Mouse (Mus musculus): ENCODE results near the gene Chtop. TPM values are rescaled to one million over a fixed set of nuclear protein-coding genes. Genes with fewer than 3 reads are reported as not detected.

Gene Chtop
- total RNA-seq, 1 experiment, result 110 TPM

DNA sequence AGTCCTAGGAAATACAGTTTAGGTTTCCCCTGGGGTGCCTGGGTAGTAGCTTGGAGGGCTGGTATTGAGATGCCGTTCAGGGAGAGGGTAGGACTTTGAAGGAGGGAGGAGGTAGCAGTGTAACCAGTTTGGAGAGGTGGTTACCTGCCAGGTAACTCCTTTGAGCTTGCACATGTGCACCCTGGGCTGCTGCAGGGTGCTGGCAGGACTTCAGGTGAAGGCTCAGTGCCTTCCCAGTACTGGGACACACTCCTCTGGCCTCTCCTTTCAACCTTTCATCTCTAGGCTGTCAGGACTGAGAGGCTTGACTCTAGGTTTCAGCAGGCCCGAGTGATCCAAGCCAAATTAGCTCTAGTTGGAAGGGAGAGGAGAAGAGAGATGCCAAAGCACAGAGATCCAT, 16.8 kb upstream of the Chtop start:
- no peak for DNase-seq (ENCODE audit: low read depth, low spot score)
- Histone ChIP-seq H3K9ac (ENCODE audit: insufficient read depth, low read depth, low read length, poor library complexity, severe bottlenecking) (no peak overlapping the region), H3K36me3 (ENCODE audit: control insufficient read depth, insufficient read depth, low read length, poor library complexity, severe bottlenecking) (no peaks in the 10 kb centered on the region), H3K4me3 (ENCODE audit: insufficient read depth in 1 of 2, low read depth in 1 of 2, low read length in 2 of 2, poor library complexity in 1 of 2, severe bottlenecking in 1 of 2) (no peak overlapping the region), H3K9me3 (ENCODE audit: control insufficient read depth, insufficient read depth, low read depth, low read length) (no peaks in the 10 kb centered on the region), H3K27ac (ENCODE audit: insufficient read depth, low read depth, low read length, poor library complexity, severe bottlenecking) (no peak overlapping the region), H3K4me1 (ENCODE audit: control insufficient read depth in 2 of 2, insufficient read depth in 2 of 2, low read length in 2 of 2, poor library complexity in 1 of 2) (peaks cover 0 to 5% of the 10 kb centered on the region in 2 experiments; a peak in 2 of 4 replicates)
- no peak for TF ChIP-seq ZC3H11A (IDR thresholded peaks at IDR 0.05; ENCODE audit: borderline replicate concordance, low read depth, low read length)
- TF ChIP-seq HCFC1 (IDR thresholded peaks at IDR 0.05; ENCODE audit: borderline replicate concordance, insufficient read depth, low read length), result no peak
- in situ Hi-C loops (cut with MboI; ENCODE audit: low sequenced_read_pairs in 2 of 2, unreplicated experiment in 2 of 2), result no loop called here

DNA sequence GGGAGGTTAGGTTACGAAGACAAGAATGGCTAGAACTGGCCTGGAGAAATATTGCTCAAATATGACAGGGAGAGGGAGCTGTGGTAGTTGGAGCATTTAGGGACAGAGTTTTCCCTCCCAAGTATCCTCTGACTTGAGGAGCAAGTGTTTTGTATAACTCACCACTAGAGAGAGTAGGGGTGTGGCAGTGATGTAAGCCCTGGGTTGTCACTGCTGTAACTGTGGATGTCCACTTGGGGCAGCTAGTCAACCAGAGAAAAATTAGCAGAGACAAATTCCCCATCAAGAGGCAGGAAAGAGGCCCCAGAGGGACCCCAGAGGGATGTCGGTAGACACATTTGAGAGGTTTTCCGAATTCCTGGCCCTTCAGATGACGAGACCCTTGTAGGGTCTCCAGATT, 16.1 kb upstream of the Chtop start:
- peak; percentile 66 for TF ChIP-seq ZC3H11A (IDR thresholded peaks at IDR 0.05; ENCODE audit: borderline replicate concordance, low read depth, low read length)
- no peak for TF ChIP-seq CHD2 (IDR thresholded peaks at IDR 0.05; ENCODE audit: low read depth, low read length)
- Histone ChIP-seq H3K4me3 (ENCODE audit: insufficient read depth in 1 of 2, low read depth in 1 of 2, low read length in 2 of 2, poor library complexity in 1 of 2, severe bottlenecking in 1 of 2) (no peak overlapping the region), H3K9me3 (ENCODE audit: control insufficient read depth, insufficient read depth, low read depth, low read length) (no peaks in the 10 kb centered on the region), H3K9ac (ENCODE audit: insufficient read depth, low read depth, low read length, poor library complexity, severe bottlenecking) (no peak overlapping the region), H3K27ac (ENCODE audit: insufficient read depth, low read depth, low read length, poor library complexity, severe bottlenecking) (no peak overlapping the region), H3K36me3 (ENCODE audit: control insufficient read depth, insufficient read depth, low read length, poor library complexity, severe bottlenecking) (no peaks in the 10 kb centered on the region), H3K4me1 (ENCODE audit: control insufficient read depth in 2 of 2, insufficient read depth in 2 of 2, low read length in 2 of 2, poor library complexity in 1 of 2) (peaks cover 0 to 5% of the 10 kb centered on the region in 2 experiments; a peak in 2 of 4 replicates)
- in situ Hi-C loops (cut with MboI; ENCODE audit: low sequenced_read_pairs in 2 of 2, unreplicated experiment in 2 of 2), result no loop called here
- peak; percentile 67 for DNase-seq (ENCODE audit: low read depth, low spot score)

DNA sequence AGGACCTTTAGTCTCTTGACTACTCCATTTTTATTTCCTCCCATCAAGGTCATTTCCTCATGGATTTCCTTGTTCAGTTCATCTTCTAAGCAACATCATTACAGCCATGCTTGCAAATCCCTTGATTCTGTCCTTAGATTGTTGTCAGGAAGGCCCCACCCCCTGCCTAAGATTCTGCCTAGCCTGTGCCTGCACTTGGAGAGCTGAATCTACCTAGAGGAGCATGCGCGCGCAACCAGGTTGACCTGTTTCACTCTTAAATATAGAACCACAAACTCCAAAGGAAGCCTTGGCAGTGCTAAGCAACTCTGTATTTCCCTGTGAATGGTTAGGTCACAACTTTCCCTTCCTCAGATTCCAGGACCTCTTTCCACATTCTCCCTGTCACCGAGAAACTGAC, 8.4 kb upstream of the Chtop start:
- Histone ChIP-seq H3K9me3 (ENCODE audit: control insufficient read depth, insufficient read depth, low read depth, low read length) (no peaks in the 10 kb centered on the region), H3K36me3 (ENCODE audit: control insufficient read depth, insufficient read depth, low read length, poor library complexity, severe bottlenecking) (no peaks in the 10 kb centered on the region; the same call in 1 of the 2 replicates), H3K4me3 (ENCODE audit: insufficient read depth in 1 of 2, low read depth in 1 of 2, low read length in 2 of 2, poor library complexity in 1 of 2, severe bottlenecking in 1 of 2) (no peak overlapping the region), H3K4me1 (ENCODE audit: control insufficient read depth in 2 of 2, insufficient read depth in 2 of 2, low read length in 2 of 2, poor library complexity in 1 of 2) (peaks cover 0 to 25% of the 10 kb centered on the region in 2 experiments; a peak in 2 of 4 replicates), H3K27ac (ENCODE audit: insufficient read depth, low read depth, low read length, poor library complexity, severe bottlenecking) (no peak overlapping the region), H3K9ac (ENCODE audit: insufficient read depth, low read depth, low read length, poor library complexity, severe bottlenecking) (no peak overlapping the region)
- DNase-seq (ENCODE audit: low read depth, low spot score), result no peak
- no peak for TF ChIP-seq CHD2 (IDR thresholded peaks at IDR 0.05; ENCODE audit: low read depth, low read length)
- in situ Hi-C loops (cut with MboI; ENCODE audit: low sequenced_read_pairs in 2 of 2, unreplicated experiment in 2 of 2), result no loop called here

DNA sequence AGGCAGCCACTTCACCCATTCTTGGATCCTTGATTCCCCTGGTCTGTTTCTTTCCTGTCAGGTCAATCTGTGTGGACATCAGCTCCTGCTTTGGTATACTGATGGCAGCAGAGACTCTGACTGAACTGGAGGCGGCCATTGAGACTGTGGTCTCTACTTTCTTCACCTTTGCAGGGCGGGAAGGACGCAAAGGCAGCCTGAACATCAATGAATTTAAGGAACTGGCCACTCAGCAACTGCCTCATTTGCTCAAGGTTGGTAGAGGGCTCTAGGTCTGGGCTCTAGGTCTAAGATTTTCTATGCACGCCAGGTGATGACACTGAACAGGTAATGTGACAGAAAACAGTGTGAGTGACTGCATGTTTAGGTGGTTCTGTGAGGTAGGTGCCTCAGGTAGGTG, 6.5 kb upstream of the Chtop start:
- Histone ChIP-seq H3K27ac (ENCODE audit: insufficient read depth, low read depth, low read length, poor library complexity, severe bottlenecking) (no peak overlapping the region), H3K9ac (ENCODE audit: insufficient read depth, low read depth, low read length, poor library complexity, severe bottlenecking) (no peak overlapping the region), H3K4me1 (ENCODE audit: control insufficient read depth in 2 of 2, insufficient read depth in 2 of 2, low read length in 2 of 2, poor library complexity in 1 of 2) (peaks cover 0 to 25% of the 10 kb centered on the region in 2 experiments; a peak in 2 of 4 replicates), H3K4me3 (ENCODE audit: insufficient read depth in 1 of 2, low read depth in 1 of 2, low read length in 2 of 2, poor library complexity in 1 of 2, severe bottlenecking in 1 of 2) (no peak overlapping the region), H3K9me3 (ENCODE audit: control insufficient read depth, insufficient read depth, low read depth, low read length) (no peaks in the 10 kb centered on the region), H3K36me3 (ENCODE audit: control insufficient read depth, insufficient read depth, low read length, poor library complexity, severe bottlenecking) (no peaks in the 10 kb centered on the region; the same call in 1 of the 2 replicates)
- TF ChIP-seq CHD2 (IDR thresholded peaks at IDR 0.05; ENCODE audit: low read depth, low read length), result no peak
- TF ChIP-seq MAFK (IDR thresholded peaks at IDR 0.05; ENCODE audit: insufficient read depth, low read depth, low read length), result no peak
- no peak for TF ChIP-seq HCFC1 (IDR thresholded peaks at IDR 0.05; ENCODE audit: borderline replicate concordance, insufficient read depth, low read length)
- no peak for TF ChIP-seq ZC3H11A (IDR thresholded peaks at IDR 0.05; ENCODE audit: borderline replicate concordance, low read depth, low read length)
- no peak for TF ChIP-seq ZNF384 (IDR thresholded peaks at IDR 0.05; ENCODE audit: low read depth, low read length)
- in situ Hi-C loops (cut with MboI; ENCODE audit: low sequenced_read_pairs in 2 of 2, unreplicated experiment in 2 of 2), result no loop called here
- no peak for DNase-seq (ENCODE audit: low read depth, low spot score)

DNA sequence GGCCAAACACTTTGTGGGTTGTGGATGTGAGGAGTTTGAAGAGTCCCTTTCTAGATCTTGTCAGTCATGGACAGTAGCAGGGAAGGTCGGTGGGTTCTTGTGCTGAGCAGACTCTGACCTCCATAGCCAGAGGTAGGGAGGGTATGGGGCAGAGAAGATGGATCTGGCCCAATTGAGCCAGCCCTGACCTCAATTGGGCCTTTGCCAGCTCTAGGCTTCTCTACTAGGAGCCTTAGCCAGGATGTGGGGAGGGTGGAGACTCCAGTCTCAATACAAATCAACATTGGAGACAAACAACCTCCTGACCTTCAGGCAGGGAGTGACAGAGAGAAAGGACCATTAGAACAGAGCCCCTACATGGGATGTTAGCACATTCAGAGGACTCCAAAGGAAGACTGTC, 5.9 kb upstream of the Chtop start:
- DNase-seq (ENCODE audit: low read depth, low spot score), result no peak
- in situ Hi-C loops (cut with MboI; ENCODE audit: low sequenced_read_pairs in 2 of 2, unreplicated experiment in 2 of 2), result no loop called here
- Histone ChIP-seq H3K27ac (ENCODE audit: insufficient read depth, low read depth, low read length, poor library complexity, severe bottlenecking) (no peak overlapping the region; the same call in 1 of the 2 replicates), H3K9me3 (ENCODE audit: control insufficient read depth, insufficient read depth, low read depth, low read length) (no peaks in the 10 kb centered on the region), H3K9ac (ENCODE audit: insufficient read depth, low read depth, low read length, poor library complexity, severe bottlenecking) (no peak overlapping the region), H3K4me3 (ENCODE audit: insufficient read depth in 1 of 2, low read depth in 1 of 2, low read length in 2 of 2, poor library complexity in 1 of 2, severe bottlenecking in 1 of 2) (peak overlapping the region; percentile 8 to 44; a peak in 1 of 4 replicates), H3K4me1 (ENCODE audit: control insufficient read depth in 2 of 2, insufficient read depth in 2 of 2, low read length in 2 of 2, poor library complexity in 1 of 2) (peaks cover 0 to 25% of the 10 kb centered on the region in 2 experiments; a peak in 2 of 4 replicates), H3K36me3 (ENCODE audit: control insufficient read depth, insufficient read depth, low read length, poor library complexity, severe bottlenecking) (no peaks in the 10 kb centered on the region; the same call in 1 of the 2 replicates)
- no peak for TF ChIP-seq MAFK (IDR thresholded peaks at IDR 0.05; ENCODE audit: insufficient read depth, low read depth, low read length)

All from ES-E14 (cell line).